Mouse (Mus musculus): ENCODE results near the gene Odf4.

DNA sequence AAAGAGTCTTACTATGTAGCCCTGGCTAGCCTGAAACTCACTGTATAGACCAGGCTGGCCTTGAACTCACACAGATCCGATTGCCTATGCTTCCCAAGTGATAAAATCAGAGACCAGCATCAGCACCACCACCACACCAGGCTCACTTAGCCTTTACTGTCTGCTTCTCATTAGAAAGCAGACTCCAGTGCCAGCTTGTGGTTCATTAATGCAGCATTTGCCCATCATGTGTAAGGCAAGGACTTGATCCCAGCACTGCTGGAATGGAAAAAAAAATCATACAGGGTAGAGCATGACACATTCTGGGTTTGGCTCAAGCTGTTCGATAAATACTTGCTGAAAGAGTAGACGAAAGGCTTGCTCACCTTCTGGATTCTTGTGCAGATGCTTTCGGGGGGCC, 19.1 kb upstream of the Odf4 start:
- no peak for TF ChIP-seq POLR2A (IDR thresholded peaks at IDR 0.05; ENCODE audit: extremely low read depth, insufficient read depth, low read length)
- no peak for TF ChIP-seq CTCF (IDR thresholded peaks at IDR 0.05; ENCODE audit: extremely low read depth, insufficient read depth, low read length)
